Mouse (Mus musculus): ENCODE measurements around the gene AU021092.
"Not testable (repeated sequence)": the region's sequence is repeated elsewhere in the genome, so short reads cannot be mapped to it uniquely, and the experiment has no call there.

AU021092 gene

DNA sequence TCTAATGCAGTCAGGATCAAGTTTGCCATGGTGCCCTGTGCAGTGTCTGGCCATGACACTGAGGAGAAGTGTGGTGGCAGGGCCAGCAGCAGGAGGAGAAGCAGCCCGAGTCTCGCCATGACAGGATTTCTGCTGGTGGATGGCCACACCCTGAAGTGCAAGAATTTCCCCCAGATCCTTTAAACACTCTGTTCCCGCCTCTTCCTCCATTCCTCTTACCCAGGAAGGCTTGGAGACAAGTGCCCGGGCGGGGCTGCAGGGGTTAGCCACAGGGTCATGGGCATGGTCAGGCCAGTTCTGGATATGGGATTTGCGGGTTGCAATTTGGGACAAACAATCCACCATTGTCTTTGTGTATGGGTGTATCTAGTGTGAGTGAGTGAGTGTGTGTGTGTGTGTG lies at the start of gene AU021092:
AU021092 (minus strand) TSS at position 160 of the 400 bp plus-strand sequence.
- DNase-seq (ENCODE audit: low spot score): no peak

DNA sequence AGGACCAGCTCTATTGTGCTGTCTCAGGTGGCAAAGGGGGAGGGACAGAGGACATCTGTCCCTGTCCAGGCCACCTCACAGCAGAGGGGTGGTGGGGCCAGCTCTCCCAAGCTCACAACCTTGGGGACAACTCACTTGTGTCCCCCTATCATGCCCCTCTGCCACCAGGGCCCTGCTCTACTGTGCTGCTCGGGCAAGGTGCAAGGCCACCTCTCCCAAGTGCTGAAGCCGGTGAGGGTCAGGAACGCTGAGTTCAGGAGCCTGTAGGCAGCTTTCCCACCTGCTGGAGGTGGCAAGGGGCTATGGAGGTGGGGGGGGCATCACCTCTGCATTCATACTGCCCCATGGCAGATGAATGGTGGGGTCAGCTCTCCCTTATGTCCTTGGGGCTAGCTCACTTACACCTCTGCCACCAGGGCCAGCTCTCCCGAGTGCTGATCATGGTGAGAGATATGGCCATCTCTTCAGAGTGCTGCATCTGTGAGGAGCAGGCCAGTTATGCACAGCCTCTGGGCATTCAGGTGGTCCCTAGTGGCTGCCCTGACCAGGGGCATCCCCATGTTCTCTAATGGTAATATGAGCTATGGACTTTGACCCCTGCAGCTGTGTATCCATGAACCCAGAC lies 49.4 kb upstream of the AU021092 start:
- DNase-seq (ENCODE audit: low spot score): no peak

DNA sequence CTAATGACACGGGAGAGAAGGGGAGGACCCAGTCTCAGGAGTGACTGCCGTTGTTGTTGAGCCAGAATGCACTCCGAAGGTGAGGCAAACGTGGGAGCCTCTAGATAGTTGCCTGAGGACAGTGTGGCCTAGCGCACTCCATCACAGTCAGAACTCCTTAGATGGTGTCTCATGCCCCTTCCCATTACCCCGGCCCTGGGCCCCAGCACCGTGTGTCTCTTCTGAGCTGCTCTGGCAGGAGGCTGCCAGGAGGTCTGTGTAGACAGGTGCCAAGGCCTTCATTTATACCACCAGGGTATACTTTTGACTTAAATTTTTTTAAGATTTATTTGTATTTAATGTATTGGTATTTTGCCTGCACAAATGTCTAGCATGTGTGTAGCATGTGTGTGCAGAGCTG lies 41.8 kb upstream of the AU021092 start:
- DNase-seq (ENCODE audit: low spot score): no peak

DNA sequence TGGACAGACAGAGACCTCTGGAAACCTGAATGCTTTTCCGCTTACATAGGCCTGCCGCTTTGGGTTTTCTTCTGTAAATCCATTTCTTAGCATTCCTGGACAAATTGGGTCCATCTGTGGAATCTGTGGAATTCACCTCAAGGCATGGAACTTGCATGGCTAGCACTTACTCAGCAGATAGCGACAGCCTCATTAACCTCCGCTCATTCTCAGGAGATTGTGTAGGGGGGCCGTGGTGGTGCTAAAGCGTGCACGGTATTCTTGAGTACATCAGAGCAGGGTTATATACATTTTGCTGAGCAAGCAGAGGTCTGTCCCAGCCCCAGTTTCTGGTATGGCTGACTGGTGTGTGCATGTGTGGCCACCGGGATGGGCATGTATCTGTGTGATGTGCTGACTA lies 41.1 kb upstream of the AU021092 start:
- no peak for DNase-seq (ENCODE audit: low spot score)

DNA sequence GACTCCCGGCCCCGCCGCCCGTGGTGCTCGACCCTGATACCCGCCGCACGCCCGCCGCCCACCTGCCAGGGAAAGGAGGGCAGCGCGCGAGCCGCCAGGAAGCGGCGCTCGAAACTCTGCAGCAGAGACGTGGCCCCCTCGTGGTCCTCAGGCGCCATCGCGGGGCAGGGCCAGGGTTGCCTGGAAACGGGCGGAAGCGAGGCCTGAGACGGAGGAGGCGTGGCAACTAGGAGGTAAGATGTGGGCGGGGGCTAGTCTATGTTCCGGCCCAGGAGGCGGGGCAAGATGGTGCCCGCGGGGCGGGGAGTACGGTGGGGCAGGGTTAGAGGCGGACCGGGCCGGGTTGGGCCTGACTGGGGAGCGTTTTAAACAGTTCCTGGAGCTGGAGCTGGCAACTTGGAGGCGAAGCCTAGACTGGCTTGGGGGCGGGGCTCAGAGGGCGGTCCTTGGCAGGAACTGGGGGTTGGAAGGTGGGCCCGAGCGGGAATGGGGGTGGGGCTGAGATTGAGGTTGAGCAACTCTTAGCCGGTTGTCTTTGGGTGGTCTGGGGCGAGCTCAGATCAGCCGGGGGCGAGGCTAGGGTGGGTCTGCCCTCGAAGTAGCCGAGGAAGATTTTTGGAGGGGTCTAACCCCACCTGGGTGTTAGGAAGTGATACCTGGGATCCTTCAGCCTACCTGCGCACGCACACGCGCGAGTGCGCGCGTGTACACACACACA lies 33.8 kb upstream of the AU021092 start, which contains the start of gene Eef2kmt:
Eef2kmt (minus strand) TSS at position 205 of the 718 bp plus-strand sequence.
- DNase-seq (ENCODE audit: low spot score): peak; percentile 92

DNA sequence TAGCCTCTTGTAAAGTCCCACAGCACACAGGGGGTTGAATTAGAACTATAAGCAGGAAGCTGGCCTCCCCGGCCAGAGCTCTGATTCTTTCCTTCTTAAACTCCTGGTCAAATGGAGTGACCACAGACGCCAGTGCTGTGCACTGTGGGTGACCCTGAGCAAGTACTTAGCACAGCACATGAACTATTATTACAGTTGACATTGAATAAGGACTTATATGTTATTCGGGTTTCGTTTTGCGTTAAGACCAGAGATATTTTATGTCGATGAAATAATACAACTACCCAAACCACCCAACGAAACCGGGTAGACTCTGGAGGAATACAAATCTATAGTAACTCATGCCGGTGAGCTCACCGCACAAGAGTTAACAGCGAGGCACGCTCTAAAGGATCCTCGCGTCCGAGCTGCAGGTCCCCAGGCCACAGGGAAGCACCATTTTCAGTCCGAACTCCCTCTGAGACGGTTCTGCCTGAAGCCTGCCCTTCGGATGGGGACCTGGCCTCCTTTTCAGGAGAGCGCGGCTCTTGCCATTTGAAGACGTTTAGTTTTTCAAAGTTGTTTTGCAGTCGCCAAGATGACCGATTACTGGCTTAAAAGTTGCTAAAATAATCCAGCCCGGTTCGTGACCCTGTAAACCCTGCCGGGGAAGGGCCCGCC lies 33.1 kb upstream of the AU021092 start:
- no peak for DNase-seq (ENCODE audit: low spot score)

DNA sequence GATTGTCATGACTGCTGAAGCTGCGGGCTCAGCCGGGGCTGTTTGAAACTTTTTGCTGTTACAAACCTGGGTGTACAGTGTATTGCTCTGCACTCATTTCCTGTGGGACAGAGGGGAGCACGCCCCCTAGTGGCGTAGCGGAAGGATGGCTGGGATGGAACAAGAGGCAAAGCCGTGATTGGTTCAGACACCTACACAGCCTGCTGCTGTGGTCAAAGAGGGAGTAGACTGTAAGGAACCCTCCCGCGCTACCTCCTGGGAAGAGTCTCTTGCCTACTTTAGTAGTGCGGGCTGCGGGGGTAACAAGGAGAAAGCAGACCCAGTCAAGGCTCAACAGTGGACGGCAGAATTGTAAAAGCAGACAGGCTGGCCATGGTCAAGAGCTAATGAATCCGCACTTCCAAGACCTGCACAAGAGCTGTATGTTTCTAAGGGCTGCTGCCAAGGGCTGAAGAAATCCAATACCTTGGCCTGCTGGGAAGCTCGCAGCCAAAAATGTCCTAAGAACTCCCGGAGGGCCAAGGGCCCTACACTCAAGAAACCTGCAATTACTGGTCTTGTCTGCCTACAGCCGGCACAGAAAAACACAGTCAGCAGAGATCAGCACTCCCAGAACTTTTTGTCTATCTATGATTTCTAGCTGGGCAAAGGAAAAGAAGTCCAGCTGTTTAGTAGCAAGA lies 32.4 kb upstream of the AU021092 start:
- DNase-seq (ENCODE audit: low spot score): peak; percentile 60

DNA sequence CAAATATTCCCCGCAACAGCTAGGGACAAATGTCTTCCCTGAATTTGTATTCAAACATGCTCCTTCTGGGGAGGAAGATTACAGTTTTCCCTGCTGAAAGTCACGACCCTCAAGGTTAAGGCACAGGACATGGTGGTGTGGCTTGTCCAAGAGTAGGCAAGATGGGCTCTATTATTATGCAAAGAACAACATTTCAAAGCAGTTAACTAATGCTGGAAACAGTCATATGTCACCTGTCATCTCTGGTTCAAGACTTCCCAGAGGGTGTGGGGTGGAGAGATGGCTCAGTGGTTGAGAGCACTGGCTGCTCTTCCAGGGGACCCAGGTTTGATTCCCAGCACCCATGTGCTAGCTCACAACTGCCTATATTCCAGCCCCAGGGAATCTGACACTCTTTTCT lies 30.2 kb upstream of the AU021092 start:
- DNase-seq (ENCODE audit: low spot score): no peak

DNA sequence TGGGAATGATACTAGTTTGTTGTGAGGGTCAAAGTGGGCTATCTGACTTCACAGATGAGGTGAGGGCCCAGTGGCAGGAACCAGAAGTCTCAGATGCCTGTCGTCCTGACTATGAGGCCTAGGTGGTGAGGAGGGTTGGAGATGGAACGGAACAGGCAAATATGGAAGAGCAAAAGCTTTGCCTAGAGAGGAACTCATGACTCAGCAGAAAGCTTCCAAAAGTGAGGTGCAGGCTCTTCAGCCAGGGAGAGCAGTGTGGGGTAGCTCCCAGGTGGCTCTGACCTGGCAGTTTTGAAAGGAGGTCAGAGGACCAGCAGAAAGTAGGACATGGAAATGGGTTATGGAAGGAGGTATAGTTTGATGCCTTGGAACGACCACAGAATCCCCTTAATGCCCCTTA lies 28.8 kb upstream of the AU021092 start:
- DNase-seq (ENCODE audit: low spot score): no peak

DNA sequence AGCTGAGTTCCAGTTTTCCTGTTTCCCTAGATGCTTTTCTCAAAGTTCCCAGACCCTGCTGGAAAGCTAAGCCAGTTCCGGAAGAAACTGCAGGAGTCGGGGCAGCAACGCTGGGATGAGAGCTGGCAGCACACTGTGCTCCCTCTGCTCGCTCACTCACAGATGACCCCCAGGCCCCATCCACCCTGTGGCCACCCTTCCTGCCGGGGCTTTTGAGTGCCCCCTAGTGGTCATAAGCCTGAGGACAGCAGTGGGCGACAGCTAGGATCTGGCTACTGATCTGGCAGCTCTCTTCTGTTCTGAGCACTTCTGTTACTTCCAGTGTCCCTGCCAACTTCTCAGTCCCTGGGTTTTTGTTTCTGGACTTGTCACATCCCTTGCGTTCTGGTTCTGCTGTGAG lies 22.3 kb upstream of the AU021092 start:
- DNase-seq (ENCODE audit: low spot score): no peak

DNA sequence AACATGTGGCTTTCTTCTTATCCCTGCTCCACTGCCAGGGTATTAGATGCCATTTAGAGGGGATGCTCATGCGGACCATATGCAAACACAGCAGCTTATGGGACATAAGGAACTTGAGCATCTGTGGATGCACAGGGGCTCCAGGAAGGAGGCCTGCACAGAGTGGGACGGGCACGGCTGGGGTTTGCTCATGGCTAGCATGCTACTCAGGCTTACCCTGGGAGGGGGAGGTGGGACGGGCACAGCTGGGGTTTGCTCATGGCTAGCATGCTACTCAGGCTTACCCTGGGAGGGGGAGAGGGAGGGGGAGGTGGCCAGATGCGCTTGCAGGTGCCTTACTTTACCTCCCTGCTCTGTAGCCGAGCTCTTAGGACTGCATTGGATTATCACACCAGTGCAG lies 20.8 kb upstream of the AU021092 start:
- DNase-seq (ENCODE audit: low spot score): no peak

DNA sequence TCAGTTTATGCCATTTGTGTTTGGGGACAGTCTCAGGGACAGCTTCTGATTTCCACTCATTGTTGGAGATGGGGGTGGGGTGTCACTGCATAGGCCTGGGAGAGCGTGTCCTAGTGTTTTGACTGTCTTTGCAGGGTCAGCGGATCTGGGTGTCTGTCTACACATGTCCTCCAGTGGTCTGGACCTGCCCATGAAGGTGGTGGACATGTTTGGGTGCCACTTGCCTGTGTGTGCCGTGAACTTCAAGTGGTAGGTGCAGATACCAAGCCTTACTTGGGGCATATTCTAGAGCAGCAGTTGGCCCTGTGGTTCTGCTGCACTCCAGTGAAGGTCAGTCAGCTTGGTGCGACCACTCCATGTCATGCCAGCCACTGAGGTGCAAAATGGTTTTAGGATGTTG lies 20.3 kb upstream of the AU021092 start:
- no peak for DNase-seq (ENCODE audit: low spot score)

DNA sequence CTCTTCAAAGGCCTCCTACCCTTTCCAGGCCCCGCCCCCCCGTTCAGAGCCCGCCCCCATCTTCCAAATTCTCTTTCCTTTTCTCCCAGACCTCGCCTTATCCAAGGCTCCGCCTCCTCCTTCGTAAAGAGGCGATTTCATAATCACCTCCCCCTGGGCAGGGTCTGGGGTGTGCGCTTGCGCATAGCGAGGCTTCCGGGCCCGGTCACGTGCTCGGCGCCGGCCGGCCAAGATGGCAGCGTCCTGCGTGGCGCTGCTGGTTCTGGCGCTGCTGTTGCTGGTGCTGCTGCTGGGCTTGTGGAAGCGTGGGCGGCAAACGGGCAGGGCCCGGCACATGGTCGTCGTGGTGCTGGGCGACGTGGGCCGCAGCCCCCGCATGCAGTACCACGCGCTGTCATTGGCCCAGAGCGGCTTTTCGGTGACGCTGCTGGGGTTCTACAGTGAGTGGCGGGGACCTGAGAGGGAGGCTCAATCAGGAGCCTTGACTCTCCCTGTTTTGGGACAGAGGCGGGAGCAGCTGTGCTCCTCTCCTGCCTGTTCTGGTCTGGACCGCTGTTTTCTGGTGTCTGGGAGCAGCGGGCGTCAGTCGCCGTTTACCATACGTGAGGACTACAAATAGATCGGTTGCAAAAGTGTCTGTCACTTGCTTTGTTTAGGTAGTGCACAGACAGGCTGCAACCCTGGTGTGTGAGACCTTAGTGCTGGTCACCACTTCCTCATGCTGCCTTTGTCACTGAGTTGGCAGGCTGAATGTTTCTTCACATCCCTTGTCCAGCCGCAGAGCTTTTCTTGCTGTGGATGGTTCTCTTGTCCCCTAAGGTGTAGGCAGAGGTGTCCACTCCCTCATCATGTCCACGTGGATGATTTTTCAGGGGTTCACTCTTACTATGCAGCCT lies 11.6 kb upstream of the AU021092 start, which contains the start of gene Alg1:
Alg1 (plus strand) TSS at position 204 of the 896 bp plus-strand sequence.
- DNase-seq (ENCODE audit: low spot score): peak; percentile 74

DNA sequence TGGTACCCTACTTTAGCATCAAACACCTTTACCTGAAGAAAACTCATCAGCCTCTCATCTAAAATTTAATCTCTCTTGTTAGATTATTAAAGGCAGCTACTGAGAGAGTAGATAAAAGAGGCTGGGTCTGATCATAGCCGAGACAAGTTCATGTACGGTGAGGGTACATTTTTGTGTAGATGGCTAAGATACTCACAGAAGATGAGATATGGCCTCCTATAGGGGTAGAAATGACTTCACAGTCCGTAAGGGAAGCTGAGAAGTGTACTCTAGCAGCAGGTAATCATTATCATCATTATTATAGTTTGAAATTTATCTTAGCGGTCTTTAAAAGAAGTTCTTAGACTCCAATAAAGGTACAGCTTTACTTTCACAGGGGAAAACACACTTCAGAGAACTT lies 10.9 kb upstream of the AU021092 start:
- no peak for DNase-seq (ENCODE audit: low spot score)

DNA sequence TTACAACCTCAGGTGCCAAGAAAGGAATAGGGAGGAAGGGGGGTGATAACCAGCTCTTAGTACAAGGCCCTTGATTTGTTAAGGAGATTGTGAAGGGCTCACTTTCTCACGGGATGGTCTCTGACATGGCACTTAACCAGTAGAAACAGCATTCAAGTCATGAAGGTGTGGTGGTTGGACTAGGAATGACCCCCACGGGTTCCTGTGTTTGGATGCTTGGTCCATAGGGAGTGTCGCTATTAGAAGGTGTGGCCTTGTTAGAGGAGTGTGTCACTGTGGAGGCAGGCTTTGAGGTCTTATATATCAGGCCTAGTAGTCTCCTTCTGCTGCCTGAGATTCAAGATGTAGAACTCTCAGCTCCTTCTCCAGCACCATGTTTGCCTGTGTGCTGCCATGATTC lies 6.0 kb upstream of the AU021092 start:
- DNase-seq (ENCODE audit: low spot score): not testable (repeated sequence)

DNA sequence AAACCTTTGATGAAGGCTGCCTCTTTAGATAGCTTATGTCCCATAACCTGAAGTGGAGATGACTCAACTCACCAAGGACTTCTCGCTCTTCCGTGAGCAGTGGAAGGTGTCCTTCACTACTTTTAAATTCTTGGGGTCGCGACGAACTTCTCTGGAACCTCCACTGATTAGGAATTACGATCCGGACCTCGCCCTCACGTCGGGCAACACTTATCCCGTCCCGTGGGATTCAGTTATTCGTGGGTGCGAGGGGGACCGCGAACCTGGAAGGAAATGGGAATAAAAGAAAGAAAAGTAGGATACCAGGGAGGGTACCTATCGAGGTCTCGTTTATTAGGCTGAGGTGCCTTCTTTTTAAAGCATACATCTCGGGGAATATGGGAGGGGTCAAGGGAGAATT lies 5.4 kb upstream of the AU021092 start:
- DNase-seq (ENCODE audit: low spot score): not testable (repeated sequence)

DNA sequence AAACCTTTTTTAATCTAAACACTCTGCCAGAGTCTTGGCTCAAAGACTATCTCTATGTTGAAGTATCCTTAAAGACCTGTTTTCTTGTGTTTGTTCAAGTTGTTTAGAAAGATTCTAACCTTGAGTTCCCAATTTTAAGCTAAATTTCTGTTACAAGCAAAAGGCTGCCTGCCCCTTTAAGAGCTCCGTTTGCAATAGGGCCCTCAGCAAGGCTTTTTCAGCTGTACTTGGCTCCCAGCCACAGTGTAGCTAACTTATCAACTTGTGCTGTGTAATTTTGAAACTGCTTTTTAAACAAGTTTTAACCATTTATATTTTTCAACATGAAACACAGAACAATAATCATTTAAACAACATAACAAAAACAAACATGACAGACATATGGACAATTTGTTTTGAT lies 4.4 kb upstream of the AU021092 start:
- DNase-seq (ENCODE audit: low spot score): not testable (repeated sequence)

DNA sequence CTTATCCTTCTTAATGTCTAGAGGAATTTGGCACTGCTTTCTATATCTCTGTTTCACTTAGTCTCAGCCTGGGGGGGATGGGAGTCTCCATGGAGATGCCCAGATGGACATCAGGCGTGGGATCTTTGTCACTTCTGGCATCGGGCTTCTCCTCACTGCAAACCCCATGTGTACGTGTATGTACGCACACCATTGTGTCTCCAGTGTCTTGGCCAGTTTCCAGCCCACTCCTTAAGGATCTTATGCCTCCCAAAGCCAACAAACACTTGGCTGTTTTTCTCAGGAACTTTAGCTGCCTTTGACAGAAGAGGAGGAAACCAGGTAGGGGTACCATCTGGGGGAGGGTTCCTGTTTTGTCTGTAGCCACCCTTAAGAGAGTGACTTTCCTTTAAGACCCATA lies 696 bp downstream of the AU021092 start:
- DNase-seq (ENCODE audit: low spot score): no peak

DNA sequence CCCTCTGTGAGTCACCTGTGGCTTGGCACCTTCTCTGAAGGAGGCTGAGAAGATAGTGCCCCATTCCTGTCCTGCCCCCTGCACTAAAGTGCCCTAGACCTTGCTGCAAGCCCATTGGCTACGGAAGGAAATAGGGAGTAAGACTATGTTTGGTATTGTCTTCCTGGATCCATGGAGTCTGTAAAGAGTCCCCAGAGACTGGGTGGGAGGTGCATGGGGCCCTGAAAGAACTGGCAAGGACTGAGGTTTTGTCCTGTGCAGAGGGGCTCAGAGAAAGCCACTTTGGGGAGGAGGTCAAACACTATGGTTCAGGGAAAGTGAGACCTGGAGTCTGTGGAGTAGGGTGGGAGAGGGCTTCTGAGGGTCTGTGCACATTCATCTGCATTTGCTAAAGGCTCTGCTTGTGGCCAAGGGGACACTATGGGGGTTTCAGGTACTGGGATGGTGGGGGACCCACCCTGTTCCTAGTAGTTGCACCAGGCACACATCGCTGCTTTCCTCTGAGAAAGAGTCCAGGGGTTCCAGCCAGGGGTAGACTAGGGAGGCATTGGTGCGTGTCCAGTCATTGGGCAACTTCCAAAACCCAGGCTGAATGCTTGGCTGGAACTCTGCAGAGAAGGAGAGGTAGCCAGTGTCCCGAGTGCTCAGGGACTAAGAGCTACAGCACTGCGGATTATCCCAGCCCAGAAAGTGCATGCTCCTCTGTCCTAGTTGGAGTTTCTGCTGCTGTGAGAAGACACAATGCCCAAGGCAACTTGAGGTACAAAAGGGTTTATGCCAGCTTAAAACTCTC lies 4.6 kb downstream of the AU021092 start:
- no peak for DNase-seq (ENCODE audit: low spot score)

DNA sequence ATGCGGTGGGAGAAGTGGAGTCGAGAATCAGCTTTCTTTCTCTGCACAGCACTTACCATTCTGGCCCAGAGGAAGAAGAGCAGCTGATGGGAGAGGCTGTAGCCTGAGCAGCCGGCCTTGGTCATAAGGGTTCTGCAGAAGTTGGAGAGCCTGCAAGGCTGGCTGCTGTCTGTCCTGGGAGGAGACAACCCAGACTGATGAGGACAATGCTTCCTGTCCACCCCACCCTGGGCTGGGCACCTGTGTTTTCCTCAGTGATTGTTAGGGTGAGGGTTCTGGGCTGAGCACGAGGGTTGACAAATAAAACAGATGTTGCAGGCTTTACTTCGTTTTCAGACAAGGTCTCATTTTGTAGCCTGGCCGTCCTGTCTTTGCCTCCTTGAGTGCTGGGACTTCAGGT lies 5.4 kb downstream of the AU021092 start:
- DNase-seq (ENCODE audit: low spot score): no peak

DNA sequence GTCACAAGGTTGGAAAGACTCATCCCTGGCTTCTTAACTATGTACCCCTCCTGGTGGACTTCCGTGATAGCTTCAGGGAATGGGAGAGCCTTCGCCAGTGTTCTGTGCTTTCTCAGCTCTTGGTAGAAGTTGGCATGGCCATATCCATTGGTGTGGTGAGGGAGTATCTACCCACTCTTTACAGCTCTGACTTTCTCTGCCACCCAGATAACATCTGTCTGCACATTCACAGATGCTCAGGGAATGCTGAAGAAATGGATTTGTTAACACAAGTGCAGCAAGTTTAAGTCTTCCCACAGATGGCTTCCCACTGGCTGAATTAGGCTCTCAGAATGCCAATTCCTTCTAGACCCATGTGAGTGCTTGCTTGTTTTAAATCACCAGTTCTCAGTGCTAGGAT lies 8.0 kb downstream of the AU021092 start:
- no peak for DNase-seq (ENCODE audit: low spot score)

Measured in ovary, postnatal 10 days (tissue).